Comparison of ENCODE assay signal across 13 mouse cellular contexts in genomic region chr17:29026652-29027356, GRCm38 (mm10). TPM values are rescaled to one million over a fixed set of nuclear protein-coding genes. Genes with fewer than 3 reads are reported as not detected.
DNase-seq lines count a peak whose midpoint lies in the region; ATAC-seq and TF ChIP-seq lines count a peak whose summit lies in the region.
"Had no signal": no experiment of that assay in that cellular context is flagged by ENCODE, and none has a peak within 500 bp of the region (broad histone marks: within the 10 kb centered on the region; RNA-seq: fewer than 3 reads in every experiment).

No protein-coding gene starts in this region.

- peak; percentile 72 for ATAC-seq in frontal cortex, adult (ENCODE audit: low TSS enrichment)
- ATAC-seq in kidney, embryonic 16.5 days (ENCODE audit: low FRiP score, low TSS enrichment): no peak
- ATAC-seq in intestine, embryonic 16.5 days: peak; percentile 38
- no peak for ATAC-seq in granulocyte monocyte progenitor cell, adult 5-6 weeks (replicated peaks; ENCODE audit: poor library complexity, severe bottlenecking)

- no peak overlapping the region for H3K4me3 ChIP-seq in kidney, embryonic 16.5 days (ENCODE audit: low read length)
- no peak overlapping the region for H3K4me3 ChIP-seq in ES-Bruce4 (ENCODE audit: low read depth, low read length)
- H3K4me3 ChIP-seq in intestine, embryonic 16.5 days (ENCODE audit: low read length): no peak overlapping the region
- H3K4me3 ChIP-seq in cerebellum, adult 2 months (replicated peaks; ENCODE audit: insufficient read depth, low read depth, low read length): no peak overlapping the region
- H3K4me3 ChIP-seq: erythroblast, embryonic 14.5 days; neural tube, embryonic 15.5 days had no signal

- 0 out of 2 replicates have a peak, but pooled peaks have one; percentile 46 for TF ChIP-seq EP300 in ES-Bruce4 (IDR thresholded peaks at IDR 0.05; ENCODE audit: insufficient read depth, low read depth, low read length)

- no peak for TF ChIP-seq POLR2A in ES-Bruce4 (IDR thresholded peaks at IDR 0.05; ENCODE audit: insufficient read depth, low read length)
- TF ChIP-seq POLR2A in cerebellum, adult 2 months (IDR thresholded peaks at IDR 0.05; ENCODE audit: borderline replicate concordance, insufficient read depth, low read length): no peak

- H3K4me2 ChIP-seq in kidney, embryonic 16.5 days (replicated peaks; ENCODE audit: low read depth, low read length): no peak overlapping the region
- no peak overlapping the region for H3K4me2 ChIP-seq in intestine, embryonic 16.5 days (ENCODE audit: low read depth, low read length)
- H3K4me2 ChIP-seq: neural tube, embryonic 15.5 days had no signal

- peak overlapping the region; percentile 80 for H3K27ac ChIP-seq in kidney, embryonic 16.5 days (ENCODE audit: low read length)
- peak overlapping the region; percentile 91 for H3K27ac ChIP-seq in ES-Bruce4 (ENCODE audit: insufficient read depth, low read length)
- peak overlapping the region; percentile 69 for H3K27ac ChIP-seq in intestine, embryonic 16.5 days (ENCODE audit: low read length)
- H3K27ac ChIP-seq in cerebellum, adult 2 months (ENCODE audit: insufficient read depth, low read length): no peak overlapping the region
- H3K27ac ChIP-seq: neural tube, embryonic 15.5 days had no signal

- TF ChIP-seq CTCF in ES-Bruce4 (IDR thresholded peaks at IDR 0.05; ENCODE audit: low read depth, low read length): no peak
- no peak for TF ChIP-seq CTCF in cerebellum, adult 2 months (IDR thresholded peaks at IDR 0.05; ENCODE audit: borderline replicate concordance, insufficient read depth, low read depth, low read length)

- peaks cover 36% of the 10 kb centered on the region for H3K4me1 ChIP-seq in kidney, embryonic 16.5 days (ENCODE audit: insufficient read depth, low read length)
- H3K4me1 ChIP-seq in ES-Bruce4 (ENCODE audit: control insufficient read depth, insufficient read depth, low read length): peaks cover 6% of the 10 kb centered on the region
- peaks cover 22% of the 10 kb centered on the region for H3K4me1 ChIP-seq in intestine, embryonic 16.5 days (ENCODE audit: control insufficient read depth, insufficient read depth, low read length)
- H3K4me1 ChIP-seq in cerebellum, adult 2 months (ENCODE audit: control insufficient read depth, insufficient read depth, low read length): no peaks in the 10 kb centered on the region

- DNase-seq in frontal cortex, postnatal 10 days (ENCODE audit: low spot score in 2 of 2): no peak
- no peak for DNase-seq in kidney, postnatal 36 days
- no peak for DNase-seq in cerebellum, adult 2 months
- DNase-seq: cerebellum, adult 18-20 months; kidney, adult 9 months; lung, adult 2 months had no signal

- 42% methylated on average over 5 of the region's 5 CpGs for WGBS in kidney, embryonic 16.5 days
- 53% methylated on average over 5 of the region's 5 CpGs for WGBS in intestine, embryonic 16.5 days
- WGBS in cerebellum, adult 2 months: 77% methylated on average over 5 of the region's 5 CpGs

- no peak overlapping the region for H3K9ac ChIP-seq in kidney, embryonic 16.5 days (replicated peaks; ENCODE audit: low read length)
- no peak overlapping the region for H3K9ac ChIP-seq in ES-Bruce4 (ENCODE audit: low read depth, poor library complexity, severe bottlenecking)
- no peak overlapping the region for H3K9ac ChIP-seq in intestine, embryonic 16.5 days (ENCODE audit: low read depth, low read length)
- H3K9ac ChIP-seq: neural tube, embryonic 15.5 days had no signal

- no peaks in the 10 kb centered on the region for H3K36me3 ChIP-seq in kidney, embryonic 16.5 days (ENCODE audit: insufficient read depth, low read length)
- H3K36me3 ChIP-seq in ES-Bruce4 (ENCODE audit: control insufficient read depth, insufficient read depth, low read length, poor library complexity, severe bottlenecking): no peaks in the 10 kb centered on the region
- no peaks in the 10 kb centered on the region for H3K36me3 ChIP-seq in intestine, embryonic 16.5 days (ENCODE audit: control insufficient read depth, insufficient read depth, low read length)
- H3K36me3 ChIP-seq: neural tube, embryonic 15.5 days had no signal

- H3K9me3 ChIP-seq in kidney, embryonic 16.5 days (ENCODE audit: low read length): no peaks in the 10 kb centered on the region
- no peaks in the 10 kb centered on the region for H3K9me3 ChIP-seq in ES-Bruce4 (replicated peaks; ENCODE audit: control insufficient read depth, insufficient read depth, low read length, poor library complexity, severe bottlenecking)
- no peaks in the 10 kb centered on the region for H3K9me3 ChIP-seq in intestine, embryonic 16.5 days (ENCODE audit: control insufficient read depth, low read length)
- H3K9me3 ChIP-seq: neural tube, embryonic 15.5 days had no signal

- H3K27me3 ChIP-seq in kidney, embryonic 16.5 days (ENCODE audit: insufficient read depth, low read length): no peaks in the 10 kb centered on the region
- no peaks in the 10 kb centered on the region for H3K27me3 ChIP-seq in ES-Bruce4 (ENCODE audit: control insufficient read depth, insufficient read depth, low read length, poor library complexity, severe bottlenecking)
- H3K27me3 ChIP-seq in intestine, embryonic 16.5 days (replicated peaks; ENCODE audit: control insufficient read depth, insufficient read depth, low read length): no peaks in the 10 kb centered on the region
- H3K27me3 ChIP-seq in cerebellum, adult 2 months (ENCODE audit: control insufficient read depth, insufficient read depth, low read length): no peaks in the 10 kb centered on the region

RNA-seq across cellular contexts. Expression of gene Srsf3, which starts 5.6 kb away (rescaled TPM):
- 597 and 625 TPM in 2 replicates for polyA plus RNA-seq in kidney, embryonic 16.5 days (2015; fragmentation: Nextera tagmentation; extraction: Ambion mirVana)
- 541 and 557 TPM in 2 replicates for polyA plus RNA-seq in ES-Bruce4 (2011; ENCODE audit: insufficient read depth, insufficient read length, low read depth, missing spikeins)
- polyA plus RNA-seq in intestine, embryonic 16.5 days (2015; fragmentation: Nextera tagmentation; extraction: Ambion mirVana): 393 and 451 TPM in 2 replicates
- polyA plus RNA-seq in cerebellum, adult 2 months (2012; rRNA removed): 129 and 136 TPM in 2 replicates
- 474 and 486 TPM in 2 replicates for total RNA-seq in granulocyte monocyte progenitor cell, adult 5-6 weeks (2014; fragmentation: Nextera tagmentation)
- 734 and 859 TPM in 2 replicates for total RNA-seq in granulocyte monocyte progenitor cell, adult 5-6 weeks (2017)

RNA-seq across cellular contexts. Expression of gene Stk38, which starts 19.0 kb away (rescaled TPM):
- 106 and 121 TPM in 2 replicates for polyA plus RNA-seq in kidney, embryonic 16.5 days (2015; fragmentation: Nextera tagmentation; extraction: Ambion mirVana)
- 171 TPM in 2 replicates for polyA plus RNA-seq in ES-Bruce4 (2011; ENCODE audit: insufficient read depth, insufficient read length, low read depth, missing spikeins)
- 98.3 and 104 TPM in 2 replicates for polyA plus RNA-seq in intestine, embryonic 16.5 days (2015; fragmentation: Nextera tagmentation; extraction: Ambion mirVana)
- polyA plus RNA-seq in cerebellum, adult 2 months (2012; rRNA removed): 82.8 and 86.7 TPM in 2 replicates
- total RNA-seq in granulocyte monocyte progenitor cell, adult 5-6 weeks (2014; fragmentation: Nextera tagmentation): 99.0 and 116 TPM in 2 replicates
- 51.6 and 58.2 TPM in 2 replicates for total RNA-seq in granulocyte monocyte progenitor cell, adult 5-6 weeks (2017)

Comparison
In these comparisons a context has a peak if more than half of its experiments do, and no peak if none do; other contexts are left out.
1. ATAC-seq: peak in frontal cortex, adult (single experiment) and intestine, embryonic 16.5 days (single experiment); none in kidney, embryonic 16.5 days (single experiment) and granulocyte monocyte progenitor cell, adult 5-6 weeks (single experiment).